Mouse (Mus musculus) ES-E14 (cell line): ENCODE measurements around the gene Ppia.

Source experiments
- ZC3H11A ChIP-seq: IDR thresholded peaks from 2 replicates; pipeline ENCODE4 v1.6.1; 2012; ENCODE audit warnings: low read depth, mild to moderate bottlenecking, inconsistent platforms, low read length, borderline replicate concordance
- ZNF384 ChIP-seq: IDR thresholded peaks from 2 replicates; pipeline ENCODE4 v1.6.1; 2012; ENCODE audit warnings: low read depth, low read length, inconsistent platforms

- TF ChIP-seq ZNF384 (no peak), ZC3H11A (no peak)
Measured at GRCm38 (mm10) chr11:6403830-6404405, 11.3 kb upstream of the Ppia start.
